Mouse (Mus musculus) heart, adult 2 months (tissue): ENCODE data around the gene Nptx1. TPM values are rescaled to one million over a fixed set of nuclear protein-coding genes. Genes with fewer than 3 reads are reported as not detected.

Experiments used
- DNase-seq, 2 experiments: peaks; one replicate each; pipeline ENCODE4 v3.0.0; 2021
- H3K27ac ChIP-seq: fragments of 200-600 bp; 2 replicates; pipeline ENCODE4 v1.8.1; 2022
- H3K27me3 ChIP-seq: fragments of 200-500 bp; 2 replicates; pipeline ENCODE4 v1.6.1; 2012; ENCODE audit warnings: mild to moderate bottlenecking, low read length, inconsistent platforms, mixed read lengths; ENCODE audit not compliant: control insufficient read depth, insufficient read depth
- H3K36me3 ChIP-seq: fragments of 200-500 bp; 2 replicates; pipeline ENCODE4 v1.6.1; 2012; ENCODE audit warnings: low read length, inconsistent platforms; ENCODE audit not compliant: control insufficient read depth, insufficient read depth
- H3K4me1 ChIP-seq: fragments of 200-500 bp; 2 replicates; pipeline ENCODE4 v1.6.1; 2011; ENCODE audit warnings: low read length; ENCODE audit not compliant: control insufficient read depth, insufficient read depth
- H3K4me3 ChIP-seq: fragments of 200-600 bp; 2 replicates; pipeline ENCODE4 v1.8.1; 2022
- H3K79me2 ChIP-seq: fragments of 200-500 bp; replicated peaks from 2 replicates; pipeline ENCODE4 v1.6.1; 2012; ENCODE audit warnings: mild to moderate bottlenecking, inconsistent platforms, low read length, moderate library complexity, mixed read lengths; ENCODE audit not compliant: control insufficient read depth, insufficient read depth
- H3K9ac ChIP-seq: fragments of 200-500 bp; 2 replicates; pipeline ENCODE4 v1.6.1; 2012; ENCODE audit warnings: low read depth, mild to moderate bottlenecking, control low read depth, inconsistent platforms, low read length, mixed read lengths
- CTCF ChIP-seq: fragments of 200-600 bp; IDR thresholded peaks from 2 replicates; pipeline ENCODE4 v1.8.1; 2022; ENCODE audit warnings: antibody characterized with exemption, mild to moderate bottlenecking, moderate library complexity
- EP300 ChIP-seq: fragments of 200-500 bp; IDR thresholded peaks from 2 replicates; pipeline ENCODE4 v1.6.1; 2011; ENCODE audit warnings: low read depth, low read length, control low read depth; ENCODE audit not compliant: insufficient read depth
- POLR2A ChIP-seq: fragments of 200-500 bp; IDR thresholded peaks from 2 replicates; pipeline ENCODE4 v1.6.1; 2011; ENCODE audit warnings: mild to moderate bottlenecking, low read depth, low read length, control low read depth; ENCODE audit not compliant: insufficient read depth
- WGBS: fragments of 180-500 bp; shearing (Covaris S2); methylation state at CpG from one replicate; pipeline ENCODE4 v1.1.7; 2018; 5-methylcytosine and 5-hydroxymethylcytosine counted together
- intact Hi-C: fragments of 180-260 bp; cut with DNase I; formaldehyde crosslinking; loops from one replicate; pipeline ENCODE4 v1.15.1; 2025
- polyA plus RNA-seq: library from polyadenylated mRNA; depleted of rRNA; stranded (reverse); fragments of >200 nt; gene quantifications from 2 replicates; pipeline ENCODE4 v1.2.3, GENCODE M21; 2012
- total RNA-seq, 2 experiments: library from RNA; stranded (reverse); gene quantifications; 2 replicates each; pipeline ENCODE4 v1.2.3; 2021

The Nptx1 gene
- total and polyA plus RNA-seq, 3 experiments: 0.09 to 0.23 (median 0.16) TPM

DNA sequence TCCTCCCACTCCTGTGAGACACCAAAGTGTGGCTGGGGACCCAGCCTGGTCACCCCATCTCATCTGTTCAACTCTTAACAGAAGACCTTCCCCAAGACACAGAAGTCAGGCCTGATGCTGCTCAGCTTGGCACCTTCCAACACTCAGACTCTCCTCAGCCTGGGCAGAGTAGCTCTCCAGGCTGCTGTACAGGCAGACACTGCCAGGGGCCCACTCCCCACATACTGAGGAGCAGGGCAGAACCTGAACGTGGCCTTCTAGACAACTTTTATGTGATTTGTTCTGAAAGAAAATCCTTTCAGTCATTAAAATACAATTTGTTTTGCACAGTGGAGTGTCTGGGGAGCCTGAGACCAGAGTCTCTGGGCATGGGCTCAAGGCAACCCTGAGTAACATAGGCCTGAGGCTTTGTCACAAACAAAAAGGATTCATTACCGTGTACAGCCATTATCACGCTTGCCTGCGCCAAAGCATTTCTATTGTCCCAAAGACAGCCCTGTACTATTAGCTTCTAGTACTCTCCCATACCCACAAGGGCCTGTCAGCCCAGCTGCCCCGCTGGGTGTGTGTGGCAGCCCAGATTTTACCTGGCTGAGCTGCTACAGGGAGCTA lies 38.3 kb downstream of the Nptx1 start:
- Histone ChIP-seq H3K27me3 (no peaks in the 10 kb centered on the region), H3K4me1 (no peaks in the 10 kb centered on the region), H3K4me3 (no peak overlapping the region), H3K36me3 (no peaks in the 10 kb centered on the region), H3K79me2 (no peaks in the 10 kb centered on the region), H3K27ac (no peak overlapping the region), H3K9ac (no peak overlapping the region)
- 76% methylated on average over 5 of the region's 5 CpGs for WGBS
- TF ChIP-seq POLR2A (no peak), CTCF (no peak), EP300 (no peak)
- no peak for DNase-seq
- intact Hi-C loops: no loop called here

DNA sequence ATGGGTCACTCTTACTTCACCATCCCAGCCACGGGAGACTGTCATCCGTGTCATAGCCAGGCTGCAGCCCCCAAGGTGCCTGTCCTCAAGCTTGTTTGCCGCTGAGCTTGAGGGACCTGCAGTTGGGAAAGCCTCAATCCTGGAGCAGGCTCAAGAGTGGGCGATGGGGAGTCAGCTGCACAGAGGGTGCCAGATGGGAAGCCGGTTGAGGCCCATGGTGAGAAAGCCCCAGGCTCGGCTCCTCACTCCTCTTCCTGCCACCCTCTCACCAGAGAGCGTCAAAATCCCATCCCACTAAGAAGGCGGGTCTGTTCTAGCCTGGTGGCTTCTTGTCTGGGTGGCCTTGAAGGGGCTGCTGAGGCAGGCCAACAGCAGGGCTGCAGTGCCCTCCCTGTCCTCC lies 39.8 kb downstream of the Nptx1 start:
- Histone ChIP-seq H3K36me3 (no peaks in the 10 kb centered on the region), H3K9ac (no peak overlapping the region), H3K27me3 (no peaks in the 10 kb centered on the region), H3K79me2 (no peaks in the 10 kb centered on the region), H3K27ac (no peak overlapping the region), H3K4me3 (no peak overlapping the region), H3K4me1 (no peaks in the 10 kb centered on the region)
- no peak for TF ChIP-seq CTCF
- no peak for TF ChIP-seq POLR2A
- TF ChIP-seq EP300: no peak
- intact Hi-C loops: no loop called here
- 85% methylated on average over 8 of the region's 8 CpGs for WGBS
- no peak for DNase-seq

DNA sequence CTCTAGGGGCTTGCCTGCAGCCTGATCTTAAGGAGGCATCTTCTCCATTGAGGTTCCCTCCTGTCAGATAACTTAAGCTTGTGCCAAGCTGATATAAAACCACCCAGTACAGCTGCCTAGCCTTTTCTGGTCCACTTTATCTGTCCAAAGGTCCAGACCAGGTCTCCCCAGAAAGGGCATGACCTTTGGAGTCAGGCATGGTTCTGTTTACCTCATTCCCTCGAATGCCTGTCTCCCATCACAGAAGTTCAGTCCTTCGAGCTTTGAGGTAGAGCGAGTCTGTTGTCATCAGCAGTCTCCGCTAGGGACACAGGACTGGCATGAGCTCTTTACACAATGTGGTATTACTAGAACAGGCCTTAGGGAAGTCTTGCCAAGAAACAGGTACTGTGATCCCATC lies 41.2 kb downstream of the Nptx1 start:
- Histone ChIP-seq H3K4me1 (no peaks in the 10 kb centered on the region), H3K79me2 (no peaks in the 10 kb centered on the region), H3K36me3 (no peaks in the 10 kb centered on the region), H3K4me3 (no peak overlapping the region), H3K27ac (no peak overlapping the region), H3K27me3 (no peaks in the 10 kb centered on the region), H3K9ac (no peak overlapping the region)
- TF ChIP-seq EP300 (no peak), CTCF (no peak)
- intact Hi-C loops: no loop called here
- WGBS: 86% methylated on average over 4 of the region's 4 CpGs
- no peak for DNase-seq

DNA sequence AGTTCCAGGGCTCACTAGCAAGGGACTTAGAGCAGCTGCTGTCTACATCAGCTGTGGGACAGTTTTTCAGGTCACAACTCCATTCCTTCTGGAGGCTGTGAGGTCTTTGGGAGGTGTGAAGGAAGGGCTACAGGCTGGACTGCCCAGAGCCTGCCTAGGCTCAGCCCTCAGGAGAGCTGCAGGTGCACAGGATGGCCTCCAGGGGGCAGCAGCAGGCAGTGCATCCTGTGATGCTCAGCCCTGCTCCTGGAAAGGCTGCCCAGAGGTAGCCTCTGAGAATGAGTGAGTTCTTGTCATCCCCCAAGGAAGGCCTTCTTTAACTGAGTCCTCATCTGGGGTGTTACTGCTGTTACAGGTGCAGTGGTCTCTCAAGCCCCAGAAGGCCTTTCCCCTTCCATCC lies 43.9 kb downstream of the Nptx1 start:
- no peak overlapping the region for H3K4me3 ChIP-seq
- intact Hi-C loops: loop anchor here (1.0 to 5.0 kb wide), 4 partner anchors 115 to 489 kb away; no protein-coding TSS in a partner anchor
- TF ChIP-seq EP300: peak; percentile 76
- TF ChIP-seq POLR2A: no peak
- TF ChIP-seq CTCF: no peak
- DNase-seq: peak; percentile 58 to 78
- no peaks in the 10 kb centered on the region for H3K36me3 ChIP-seq
- H3K9ac ChIP-seq: no peak overlapping the region
- no peaks in the 10 kb centered on the region for H3K4me1 ChIP-seq
- no peak overlapping the region for H3K27ac ChIP-seq
- H3K79me2 ChIP-seq: no peaks in the 10 kb centered on the region
- H3K27me3 ChIP-seq: no peaks in the 10 kb centered on the region

DNA sequence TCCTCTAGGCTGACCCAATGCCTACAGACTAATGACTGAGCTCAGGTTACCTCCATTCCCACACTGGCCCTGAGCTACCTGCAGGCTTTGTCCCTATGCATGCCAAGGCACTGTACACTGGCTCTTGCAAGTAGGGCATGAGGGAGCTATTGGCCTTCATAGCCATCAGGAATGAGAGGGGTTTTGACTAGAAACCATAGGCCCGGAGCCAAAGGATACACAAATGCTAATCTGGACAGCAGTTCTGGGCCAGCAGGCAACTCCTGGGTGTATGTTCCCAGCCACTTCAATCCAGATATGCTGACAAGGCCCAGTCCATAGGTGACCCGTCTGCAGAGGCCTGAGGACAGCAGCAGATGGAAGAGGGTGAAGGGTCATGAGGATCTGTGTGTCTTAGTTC lies 47.5 kb downstream of the Nptx1 start:
- no peaks in the 10 kb centered on the region for H3K4me1 ChIP-seq
- no peaks in the 10 kb centered on the region for H3K79me2 ChIP-seq
- intact Hi-C loops: loop anchor here (5.0 kb wide), 2 partner anchors 262 to 492 kb away; no protein-coding TSS in a partner anchor
- H3K27me3 ChIP-seq: no peaks in the 10 kb centered on the region
- H3K27ac ChIP-seq: no peak overlapping the region
- H3K9ac ChIP-seq: no peak overlapping the region
- H3K36me3 ChIP-seq: no peaks in the 10 kb centered on the region
- H3K4me3 ChIP-seq: no peak overlapping the region
- 80% methylated on average over 2 of the region's 2 CpGs for WGBS
- TF ChIP-seq EP300 (no peak), CTCF (no peak), POLR2A (no peak)
- DNase-seq: no peak

DNA sequence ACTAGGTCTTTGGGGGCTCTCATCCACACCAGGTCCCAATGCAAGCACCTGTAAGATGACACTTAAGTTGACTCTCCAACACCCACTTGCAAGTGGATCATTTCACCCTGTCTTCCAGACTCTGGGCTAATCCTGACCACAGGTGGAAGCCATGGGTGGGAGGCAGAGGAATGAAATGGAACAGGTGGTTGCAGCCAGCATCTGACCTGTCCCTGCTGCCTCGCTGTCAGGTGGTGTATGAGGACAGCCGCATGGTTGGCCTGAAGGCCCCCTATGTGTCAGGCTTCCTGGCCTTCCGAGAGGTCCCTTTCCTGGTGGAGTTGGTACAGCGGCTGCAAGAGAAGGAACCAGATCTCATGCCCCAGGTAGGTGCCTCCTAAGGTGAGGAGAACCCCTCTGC lies 48.3 kb downstream of the Nptx1 start:
- H3K4me1 ChIP-seq: no peaks in the 10 kb centered on the region
- H3K9ac ChIP-seq: no peak overlapping the region
- H3K27me3 ChIP-seq: no peaks in the 10 kb centered on the region
- no peaks in the 10 kb centered on the region for H3K36me3 ChIP-seq
- intact Hi-C loops: no loop called here
- H3K4me3 ChIP-seq: no peak overlapping the region
- 93% methylated on average over 4 of the region's 4 CpGs for WGBS
- DNase-seq: no peak
- no peak for TF ChIP-seq EP300
- no peak for TF ChIP-seq CTCF
- no peak for TF ChIP-seq POLR2A
- no peaks in the 10 kb centered on the region for H3K79me2 ChIP-seq
- H3K27ac ChIP-seq: no peak overlapping the region
